Mouse (Mus musculus) stomach, postnatal 0 days (tissue): Measurements from ENCODE around the gene Ffar1. TPM values are rescaled to one million over a fixed set of nuclear protein-coding genes. Genes with fewer than 3 reads are reported as not detected.
"Not testable (repeated sequence)": the region's sequence is repeated elsewhere in the genome, so short reads cannot be mapped to it uniquely, and the experiment has no call there.

Experiments
- ATAC-seq: fragments of 200-750 bp; cut with Nextera tagmentation; 2 replicates; pipeline ENCODE4 v1.8.0; 2017; ENCODE audit not compliant: low FRiP score, low TSS enrichment
- DNase-seq: peaks from one replicate; pipeline ENCODE4 v3.0.0-alpha.2; 2016; ENCODE audit warnings: low spot score
- H3K27ac ChIP-seq: fragments of 300-500 bp; sonication (generic); replicated peaks from 2 replicates; pipeline ENCODE4 v1.5.1; 2014; ENCODE audit warnings: mild to moderate bottlenecking, control low read depth
- H3K27me3 ChIP-seq: fragments of 300-500 bp; sonication (generic); 2 replicates; pipeline ENCODE4 v1.6.1; 2014; ENCODE audit warnings: low read length; ENCODE audit not compliant: control insufficient read depth, insufficient read depth
- H3K36me3 ChIP-seq: fragments of 300-500 bp; sonication (generic); 2 replicates; pipeline ENCODE4 v1.6.1; 2014; ENCODE audit warnings: low read length, mixed read lengths; ENCODE audit not compliant: control insufficient read depth, insufficient read depth
- H3K4me1 ChIP-seq: fragments of 300-500 bp; sonication (generic); replicated peaks from 2 replicates; pipeline ENCODE4 v1.6.1; 2014; ENCODE audit warnings: antibody characterized with exemption; ENCODE audit not compliant: control insufficient read depth, insufficient read depth
- H3K4me2 ChIP-seq: fragments of 300-500 bp; sonication (generic); replicated peaks from 2 replicates; pipeline ENCODE4 v1.6.1; 2014; ENCODE audit warnings: low read depth, mild to moderate bottlenecking, control low read depth, moderate library complexity
- H3K4me3 ChIP-seq: fragments of 300-500 bp; sonication (generic); 2 replicates; pipeline ENCODE4 v1.5.1; 2014; ENCODE audit warnings: low read depth, low read length, control low read depth
- H3K9ac ChIP-seq: fragments of 300-500 bp; sonication (generic); 2 replicates; pipeline ENCODE4 v1.6.1; 2014; ENCODE audit warnings: mild to moderate bottlenecking, low read length, control low read depth, mixed read lengths
- H3K9me3 ChIP-seq: fragments of 300-500 bp; sonication (generic); 2 replicates; pipeline ENCODE4 v1.6.1; 2016; ENCODE audit warnings: low read length; ENCODE audit not compliant: control insufficient read depth
- CTCF ChIP-seq: IDR thresholded peaks from 2 replicates; pipeline ENCODE4 v1.5.1; 2016; ENCODE audit warnings: antibody characterized with exemption, low read depth, mild to moderate bottlenecking, moderate library complexity
- EP300 ChIP-seq: optimal IDR thresholded peaks from 2 replicates; pipeline ENCODE3; 2016; ENCODE audit warnings: antibody characterized with exemption
- WGBS: fragments of 180-500 bp; shearing (Covaris S2); extraction: QIAGEN DNeasy Blood & Tissue Kit; methylation state at CpG from one replicate; pipeline ENCODE4 v1.1.7; 2014; 5-methylcytosine and 5-hydroxymethylcytosine counted together
- polyA plus RNA-seq: library from polyadenylated mRNA; unstranded; fragments of >200 nt; fragmentation: Nextera tagmentation; extraction: Ambion mirVana; gene quantifications from 2 replicates; pipeline ENCODE4 v1.2.1, GENCODE M21; 2015

Ffar1 gene
- polyA plus RNA-seq, 1 experiment from 2014 or later, result 0.04 TPM

- Histone ChIP-seq H3K27me3 (no peaks in the 10 kb centered on the region), H3K4me3 (no peak overlapping the region), H3K9me3 (no peaks in the 10 kb centered on the region), H3K36me3 (no peaks in the 10 kb centered on the region), H3K27ac (no peak overlapping the region), H3K9ac (no peak overlapping the region), H3K4me1 (no peaks in the 10 kb centered on the region), H3K4me2 (no peak overlapping the region)
- TF ChIP-seq CTCF (no peak), EP300 (no peak)
- ATAC-seq (no peak), DNase-seq (no peak)
Measured at GRCm38 (mm10) chr7:30837277-30837676, 24.1 kb downstream of the Ffar1 start.

DNA sequence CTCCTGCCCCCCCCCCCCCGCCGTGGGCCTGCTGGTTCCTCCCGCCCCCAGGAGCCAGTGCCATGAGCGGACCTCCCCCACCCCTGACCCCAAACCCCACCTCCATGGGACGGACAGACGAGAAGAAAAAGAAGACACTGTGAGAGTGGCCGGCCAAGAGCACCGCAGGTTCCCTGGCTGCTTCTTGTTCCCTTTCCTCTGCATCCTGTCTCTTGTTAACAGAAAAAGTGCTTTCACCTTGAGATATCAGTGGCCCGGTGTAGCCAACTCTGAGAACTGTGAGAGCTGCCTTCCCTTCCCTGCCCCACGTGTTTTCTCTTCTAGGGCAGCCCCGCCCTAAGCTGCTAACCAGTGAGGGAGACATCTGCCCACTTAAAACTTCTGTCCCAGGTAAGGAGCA, 28.7 kb downstream of the Ffar1 start:
- WGBS, result 32% methylated on average over 7 of the region's 11 CpGs
- ATAC-seq, H3K9me3 ChIP-seq, H3K4me2 ChIP-seq, H3K4me1 ChIP-seq, H3K27ac ChIP-seq, H3K4me3 ChIP-seq, H3K27me3 ChIP-seq, DNase-seq, H3K36me3 ChIP-seq, H3K9ac ChIP-seq: not testable (repeated sequence)

DNA sequence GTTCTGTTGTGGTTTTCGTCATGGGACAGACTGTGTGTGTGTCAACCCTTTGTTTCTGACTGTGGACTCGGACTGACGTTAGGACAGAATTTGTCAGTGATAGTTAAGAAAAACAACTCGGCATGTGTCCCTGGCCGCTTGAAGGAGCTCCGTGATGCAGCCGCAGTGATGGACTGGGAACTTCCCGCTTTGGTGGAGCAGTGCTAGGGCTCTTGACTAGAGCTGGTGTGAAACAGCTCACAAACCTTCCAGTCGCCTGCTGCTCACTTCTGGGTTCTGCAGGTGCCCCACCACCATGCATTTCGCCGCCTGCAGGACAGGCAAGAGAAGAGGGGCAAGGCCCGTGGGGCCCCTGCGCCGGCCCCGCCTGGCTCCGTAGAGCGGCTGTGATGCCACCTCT, 29.1 kb downstream of the Ffar1 start:
- no peak overlapping the region for H3K9ac ChIP-seq
- WGBS, result 74% methylated on average over 16 of the region's 17 CpGs
- no peaks in the 10 kb centered on the region for H3K4me1 ChIP-seq
- DNase-seq, result no peak
- H3K9me3 ChIP-seq, result no peaks in the 10 kb centered on the region
- TF ChIP-seq CTCF, result no peak
- no peak for TF ChIP-seq EP300
- H3K27ac ChIP-seq, result no peak overlapping the region
- no peaks in the 10 kb centered on the region for H3K36me3 ChIP-seq
- H3K4me3 ChIP-seq, result no peak overlapping the region
- H3K4me2 ChIP-seq, result no peak overlapping the region
- no peaks in the 10 kb centered on the region for H3K27me3 ChIP-seq
- no peak for ATAC-seq

DNA sequence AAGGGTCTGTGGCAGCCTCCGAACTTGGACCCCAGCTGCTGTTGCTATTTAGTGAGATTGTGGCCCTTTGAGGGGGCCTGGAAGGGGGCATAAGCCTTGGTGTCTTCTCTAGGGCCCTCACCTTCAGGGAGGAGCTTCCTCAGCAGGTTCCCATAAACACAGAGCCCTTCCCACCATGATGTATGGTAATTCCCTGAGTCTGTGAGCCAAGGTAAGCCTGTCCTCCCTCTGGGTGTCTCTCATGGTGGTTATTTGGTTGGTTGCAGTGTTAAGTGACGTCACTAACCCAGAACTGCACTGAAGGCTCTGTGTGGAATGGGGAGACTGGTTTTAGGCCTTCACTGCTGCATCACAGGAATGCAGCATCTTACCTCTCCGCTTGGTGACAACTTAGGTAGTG, 31.9 kb downstream of the Ffar1 start:
- no peaks in the 10 kb centered on the region for H3K4me1 ChIP-seq
- TF ChIP-seq CTCF (no peak), EP300 (no peak)
- H3K27ac ChIP-seq, result no peak overlapping the region
- H3K9me3 ChIP-seq, result no peaks in the 10 kb centered on the region
- no peak overlapping the region for H3K4me3 ChIP-seq
- ATAC-seq (no peak), DNase-seq (no peak)
- H3K27me3 ChIP-seq, result no peaks in the 10 kb centered on the region
- H3K4me2 ChIP-seq, result no peak overlapping the region
- H3K36me3 ChIP-seq, result no peaks in the 10 kb centered on the region
- H3K9ac ChIP-seq, result no peak overlapping the region
- 68% methylated on average over 3 of the region's 3 CpGs for WGBS

GRCm38 (mm10) chr7:30828871-30829270, 32.5 kb downstream of the Ffar1 start:
- H3K36me3 ChIP-seq, H3K4me2 ChIP-seq, DNase-seq, ATAC-seq, H3K27ac ChIP-seq, H3K27me3 ChIP-seq, H3K4me3 ChIP-seq, H3K4me1 ChIP-seq, H3K9me3 ChIP-seq, H3K9ac ChIP-seq: not testable (repeated sequence)

DNA sequence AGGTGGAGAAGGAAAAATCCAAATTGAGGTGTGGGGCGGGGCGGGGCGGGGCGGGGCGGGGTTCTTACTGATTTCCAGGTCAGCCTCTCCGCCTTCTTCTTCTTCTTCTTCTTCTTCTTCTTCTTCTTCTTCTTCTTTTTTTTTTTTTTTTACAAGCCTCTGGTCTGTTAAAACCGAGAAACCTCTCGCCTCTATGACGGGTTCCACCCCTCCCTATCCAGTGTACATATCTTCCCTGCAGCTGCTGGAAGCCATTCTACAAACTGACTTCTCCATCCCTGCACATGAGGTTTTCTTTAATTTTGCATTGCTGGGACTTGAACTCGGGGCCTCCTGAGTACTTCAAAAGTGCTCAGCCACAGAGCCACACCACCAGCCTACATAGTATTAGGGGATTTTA, 34.7 kb downstream of the Ffar1 start:
- H3K27ac ChIP-seq, result no peak overlapping the region
- H3K4me1 ChIP-seq, result no peaks in the 10 kb centered on the region
- H3K36me3 ChIP-seq, result no peaks in the 10 kb centered on the region
- no peak for TF ChIP-seq EP300
- no peak for TF ChIP-seq CTCF
- no peaks in the 10 kb centered on the region for H3K9me3 ChIP-seq
- no peak overlapping the region for H3K4me2 ChIP-seq
- DNase-seq, result no peak
- no peak overlapping the region for H3K9ac ChIP-seq
- H3K27me3 ChIP-seq, result no peaks in the 10 kb centered on the region
- no peak for ATAC-seq
- 87% methylated on average over 10 of the region's 10 CpGs for WGBS
- no peak overlapping the region for H3K4me3 ChIP-seq

GRCm38 (mm10) chr7:30824306-30824705, 37.1 kb downstream of the Ffar1 start:
- H3K9ac ChIP-seq, result no peak overlapping the region
- TF ChIP-seq EP300 (no peak), CTCF (no peak)
- no peaks in the 10 kb centered on the region for H3K36me3 ChIP-seq
- H3K4me3 ChIP-seq, result no peak overlapping the region
- ATAC-seq, result no peak
- H3K4me1 ChIP-seq, result no peaks in the 10 kb centered on the region
- H3K27ac ChIP-seq, result no peak overlapping the region
- DNase-seq, result no peak
- H3K27me3 ChIP-seq, result no peaks in the 10 kb centered on the region
- H3K4me2 ChIP-seq, result no peak overlapping the region
- WGBS, result 87% methylated on average over 3 of the region's 3 CpGs
- no peaks in the 10 kb centered on the region for H3K9me3 ChIP-seq
